Mouse (Mus musculus) urinary bladder, postnatal 36 days (tissue): Measurements from ENCODE around the gene Gm3020.
"Not testable (repeated sequence)": the region's sequence is repeated elsewhere in the genome, so short reads cannot be mapped to it uniquely, and the experiment has no call there.

Source experiments
- DNase-seq, 2 experiments: peaks; one replicate each; pipeline ENCODE4 v3.0.0; 2022; ENCODE audit warnings: low spot score in 2 of 2, mixed read lengths in 1 of 2

The Gm3020 gene

GRCm38 (mm10) chr14:3651730-3652129, at the start of gene Gm3020:
TSS of gene Gm3020 (plus strand) at chr14:3652030.
- DNase-seq = not testable (repeated sequence)

- DNase-seq = not testable (repeated sequence)
Measured at GRCm38 (mm10) chr14:3634212-3634611, 17.6 kb upstream of the Gm3020 start, which contains the start of gene Gm3012. TSS of gene Gm3012 (plus strand) at chr14:3634512.

- not testable (repeated sequence) for DNase-seq
Measured at GRCm38 (mm10) chr14:3688483-3688882, 36.7 kb downstream of the Gm3020 start, which contains the start of gene Gm3043. TSS of gene Gm3043 (plus strand) at chr14:3688783.
